Mouse (Mus musculus): ENCODE results near the gene Zzz3. TPM values are rescaled to one million over a fixed set of nuclear protein-coding genes. Genes with fewer than 3 reads are reported as not detected.
A peak's percentile ranks its signal among the peaks of the same experiment; 100 is the strongest.
"Not testable (repeated sequence)": the region's sequence is repeated elsewhere in the genome, so short reads cannot be mapped to it uniquely, and the experiment has no call there.

Gene Zzz3
- total RNA-seq, 4 experiments from 2014 or later = 45.9 to 51.5 (median 47.7) TPM

DNA sequence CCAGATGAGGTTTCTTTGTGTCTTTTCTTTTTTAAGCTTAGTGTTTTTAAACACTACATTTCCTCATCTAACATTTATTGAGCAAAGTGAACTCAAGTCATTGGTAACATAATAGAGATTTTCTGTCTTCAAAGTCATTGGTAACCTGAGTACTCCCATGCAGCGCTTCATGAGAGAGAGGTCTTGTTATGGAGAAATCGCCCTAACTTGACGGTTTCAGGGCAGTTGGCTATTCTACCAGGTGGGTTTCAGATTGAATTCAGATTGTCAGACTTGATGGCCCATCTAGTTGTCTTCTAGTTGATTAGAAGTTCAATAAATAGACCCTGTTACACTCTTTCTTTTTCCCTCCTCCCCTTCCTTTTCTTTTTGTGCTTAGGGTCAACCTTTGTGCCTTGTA is 5.6 kb downstream of the Zzz3 start:
- DNase-seq (ENCODE audit: low spot score in 2 of 2) = no peak

- no peak for DNase-seq (ENCODE audit: low spot score in 2 of 2)
These were observed 6.8 kb downstream of the Zzz3 start for GRCm38 (mm10) chr3:152401964-152402670.

DNA sequence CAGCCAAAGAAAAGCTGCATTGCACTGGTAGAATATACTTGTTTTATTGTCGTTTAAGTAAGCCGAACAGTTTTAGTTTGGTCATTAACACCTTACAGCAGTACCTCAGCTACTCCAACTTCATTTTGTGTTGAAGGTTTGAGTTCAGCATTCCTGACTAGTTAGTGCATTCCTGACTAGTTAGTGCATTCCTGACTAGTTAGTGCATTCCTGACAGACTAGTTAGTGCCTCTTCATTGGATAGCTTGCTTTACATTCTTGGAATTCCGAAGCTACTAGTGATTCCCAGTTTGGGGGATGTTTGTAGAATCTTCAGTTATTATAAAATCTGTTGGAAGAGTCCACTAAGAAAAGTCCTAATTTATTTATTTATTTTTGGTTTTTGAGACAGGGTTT is 7.4 kb downstream of the Zzz3 start:
- DNase-seq (ENCODE audit: low spot score in 2 of 2) = no peak

GRCm38 (mm10) chr3:152403827-152404226 is 8.6 kb downstream of the Zzz3 start:
- no peak for DNase-seq (ENCODE audit: low spot score in 2 of 2)

- DNase-seq (ENCODE audit: low spot score in 2 of 2) = peak in 1 of 2 experiments; percentile 38
These were observed 10.1 kb downstream of the Zzz3 start for GRCm38 (mm10) chr3:152405420-152405819.

- DNase-seq (ENCODE audit: low spot score in 2 of 2) = no peak
These were observed 10.8 kb downstream of the Zzz3 start for GRCm38 (mm10) chr3:152405978-152406640.

DNA sequence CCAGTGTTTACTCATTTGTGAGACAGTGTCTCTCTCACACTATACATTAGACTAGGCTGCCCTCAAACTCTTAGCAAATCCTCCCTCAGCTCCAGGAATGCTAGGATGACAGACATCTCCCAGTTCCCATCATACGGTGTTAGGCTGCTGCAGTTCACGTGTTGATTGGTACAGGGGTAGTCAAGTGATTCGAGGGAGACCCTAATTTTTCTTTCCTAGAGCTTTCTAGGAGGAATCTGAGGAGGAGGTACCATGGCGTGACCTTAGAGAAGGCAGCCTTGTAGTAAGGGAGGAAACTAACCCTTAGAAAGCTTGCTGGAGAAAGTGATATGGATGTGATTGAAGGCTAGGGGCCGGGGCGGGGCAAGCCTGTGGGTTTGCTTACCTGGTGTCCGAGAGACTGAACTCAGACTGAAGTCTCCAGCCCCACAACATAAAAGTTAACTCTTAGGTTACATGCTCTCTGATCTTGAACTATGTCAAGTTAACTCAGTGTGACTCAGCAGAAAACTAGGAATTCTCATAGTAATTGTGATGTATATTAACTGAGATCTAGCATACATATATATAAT is 15.8 kb downstream of the Zzz3 start:
- no peak for DNase-seq (ENCODE audit: low spot score in 2 of 2)

- no peak for DNase-seq (ENCODE audit: low spot score in 2 of 2)
These were observed 17.1 kb downstream of the Zzz3 start for GRCm38 (mm10) chr3:152412362-152412761.

GRCm38 (mm10) chr3:152428925-152429324 is 33.7 kb downstream of the Zzz3 start:
- no peak for DNase-seq (ENCODE audit: low spot score in 2 of 2)

DNA sequence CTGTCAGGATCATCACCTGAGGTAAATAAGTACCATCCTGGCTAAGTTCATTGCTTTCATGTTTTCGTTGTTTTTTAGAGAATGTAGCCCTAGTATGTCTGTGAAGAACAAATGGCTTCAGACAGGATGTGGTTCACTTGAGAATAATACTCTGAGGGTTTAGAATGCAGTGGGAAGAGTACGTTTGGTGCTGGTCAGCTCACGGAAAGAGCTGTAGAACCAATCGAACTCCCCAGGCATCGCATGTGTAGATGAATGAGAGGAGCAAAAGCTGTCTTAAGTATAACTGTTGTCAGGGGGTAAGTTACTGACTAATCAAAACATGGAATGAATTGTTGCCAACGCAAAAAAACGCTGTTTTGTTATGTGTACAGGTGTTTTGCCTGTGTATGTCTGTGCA is 37.4 kb downstream of the Zzz3 start:
- no peak for DNase-seq (ENCODE audit: low spot score in 2 of 2)

DNA sequence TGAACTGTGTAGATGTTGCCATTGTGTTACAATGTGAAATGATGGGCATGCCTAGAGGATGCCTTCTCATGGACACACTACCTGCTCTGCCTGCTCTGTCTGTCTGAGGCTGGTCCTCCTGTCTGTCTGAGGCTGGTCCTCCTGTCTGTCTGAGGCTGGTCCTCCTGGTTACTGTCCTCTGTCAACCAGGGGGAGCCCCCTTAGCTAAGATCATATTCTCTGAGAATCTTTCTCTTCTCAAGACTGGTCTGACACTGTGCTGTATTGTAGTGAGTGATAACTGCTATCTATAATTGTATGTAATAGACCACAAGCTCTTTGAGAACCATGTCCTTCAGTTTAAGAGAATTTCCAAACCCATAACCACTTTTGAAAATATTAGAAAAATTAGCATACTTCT is 40.3 kb downstream of the Zzz3 start:
- no peak for DNase-seq (ENCODE audit: low spot score in 2 of 2)

GRCm38 (mm10) chr3:152438068-152438467 is 42.8 kb downstream of the Zzz3 start:
- DNase-seq (ENCODE audit: low spot score in 2 of 2) = no peak

DNA sequence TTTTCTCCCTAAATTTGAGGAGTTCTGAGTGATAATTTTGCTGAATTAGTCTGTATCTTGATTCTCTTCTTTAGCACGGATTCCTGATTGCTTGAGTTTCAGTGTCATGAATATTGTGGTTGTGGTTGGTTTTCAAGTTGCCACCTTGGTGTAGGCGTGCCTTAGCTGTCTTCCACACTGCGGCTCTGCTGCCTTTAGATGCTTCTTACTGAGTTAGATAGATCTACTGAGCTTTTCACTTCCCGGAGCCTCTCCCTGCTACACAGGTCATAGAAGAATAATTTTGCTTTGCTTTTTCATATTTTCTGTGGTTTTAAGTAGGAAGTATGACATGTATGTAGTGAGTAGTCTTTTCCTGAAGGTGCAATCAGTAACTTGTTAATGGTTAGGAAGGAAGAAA is 47.5 kb downstream of the Zzz3 start:
- DNase-seq (ENCODE audit: low spot score in 2 of 2) = no peak

- no peak for DNase-seq (ENCODE audit: low spot score in 2 of 2)
These were observed 48.8 kb downstream of the Zzz3 start for GRCm38 (mm10) chr3:152444114-152444513.

DNA sequence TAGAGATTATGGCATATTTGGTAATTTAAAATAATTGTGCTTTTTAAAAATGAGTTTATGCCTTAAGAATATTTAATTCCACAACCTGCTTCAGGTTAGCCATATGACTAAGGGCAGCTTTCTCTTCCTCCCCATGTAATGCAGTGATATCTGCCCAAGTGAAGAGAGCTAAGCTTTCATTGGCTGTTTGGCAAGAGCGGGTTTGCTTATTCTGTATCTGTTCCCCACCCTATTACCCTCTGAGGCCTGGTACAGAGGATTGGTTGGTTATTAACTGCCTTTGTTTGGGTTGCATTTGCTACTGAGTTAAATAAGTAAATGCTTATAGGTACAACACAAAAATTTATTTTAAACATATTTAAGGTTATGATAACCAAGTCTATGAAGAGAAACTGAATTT is 51.7 kb downstream of the Zzz3 start:
- DNase-seq (ENCODE audit: low spot score in 2 of 2) = no peak

GRCm38 (mm10) chr3:152453163-152453562 is 57.9 kb downstream of the Zzz3 start:
- no peak for DNase-seq (ENCODE audit: low spot score in 2 of 2)

DNA sequence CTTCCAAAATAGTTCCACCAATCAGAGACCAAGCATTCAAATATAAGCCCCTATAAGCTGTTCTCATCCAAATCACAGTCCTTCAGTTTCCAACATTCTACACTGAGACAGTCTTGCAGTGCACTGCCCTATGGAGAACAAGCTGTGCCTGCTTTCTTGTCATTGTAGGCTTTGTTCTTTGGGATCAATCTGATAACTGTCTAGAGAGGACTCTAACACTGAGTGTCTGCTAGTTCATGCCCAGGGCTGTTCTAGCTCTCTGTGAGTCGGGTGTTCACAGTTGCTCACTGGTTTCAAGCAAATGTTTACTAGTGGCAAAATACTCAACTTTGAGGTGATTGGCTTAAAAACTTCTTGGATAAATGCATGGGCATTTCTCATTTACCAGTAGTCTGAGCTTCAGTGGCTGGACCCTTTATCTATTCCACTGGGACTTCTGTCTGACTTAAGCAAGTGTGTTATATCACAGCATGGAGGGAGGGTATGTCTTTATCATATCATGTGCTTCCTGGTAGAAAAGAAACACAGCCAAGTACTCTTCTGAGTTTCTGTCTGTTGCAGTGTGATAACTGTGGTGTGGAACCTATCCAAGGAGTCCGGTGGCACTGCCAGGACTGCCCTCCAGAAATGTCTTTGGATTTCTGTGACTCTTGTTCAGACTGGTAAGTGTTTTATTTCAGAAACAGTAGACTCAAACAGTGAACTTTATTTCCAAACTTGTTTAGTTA is 62.2 kb downstream of the Zzz3 start:
- no peak for DNase-seq (ENCODE audit: low spot score in 2 of 2)

DNA sequence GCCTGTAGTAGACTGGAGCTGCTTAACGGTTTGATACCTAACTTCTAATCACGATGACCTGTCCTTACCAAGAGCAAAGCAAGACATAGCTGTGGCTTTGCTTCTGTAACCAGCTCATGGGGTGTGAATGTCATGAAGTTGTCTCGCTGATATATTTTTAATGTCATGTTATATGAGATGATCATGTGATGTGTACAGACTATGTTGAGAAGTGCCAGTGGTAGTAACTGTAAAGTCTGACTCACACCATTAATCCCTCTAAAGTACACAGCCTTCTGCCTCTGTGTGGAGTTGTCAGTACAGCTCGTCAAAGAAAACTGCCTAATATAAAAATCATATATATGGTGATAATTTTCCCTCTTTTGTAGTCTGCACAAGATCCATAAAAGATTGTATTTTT is 63.6 kb downstream of the Zzz3 start:
- DNase-seq (ENCODE audit: low spot score in 2 of 2) = not testable (repeated sequence)

GRCm38 (mm10) chr3:152460802-152461201 is 65.5 kb downstream of the Zzz3 start:
- DNase-seq (ENCODE audit: low spot score in 2 of 2) = no peak

GRCm38 (mm10) chr3:152462038-152462547 is 66.8 kb downstream of the Zzz3 start:
- no peak for DNase-seq (ENCODE audit: low spot score in 2 of 2)

DNA sequence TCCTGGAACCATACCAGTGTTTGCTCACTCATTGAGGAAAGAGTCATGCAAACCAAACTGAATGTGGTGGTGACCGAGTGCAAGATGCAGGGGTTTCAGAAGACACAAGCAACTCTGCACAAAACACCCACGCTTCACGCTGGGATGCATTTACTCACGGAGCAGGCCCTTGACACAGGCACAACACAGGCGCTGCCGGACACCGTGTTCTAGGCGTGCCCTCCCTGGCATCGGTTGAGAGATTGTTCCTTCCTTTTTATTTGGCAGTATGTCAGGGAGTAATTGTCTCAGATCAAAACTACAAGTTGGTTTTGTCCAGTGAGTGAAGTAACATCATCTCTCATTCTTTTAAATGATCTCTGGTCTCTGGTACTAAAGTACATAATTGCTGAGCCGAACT is 67.6 kb downstream of the Zzz3 start:
- DNase-seq (ENCODE audit: low spot score in 2 of 2) = no peak

GRCm38 (mm10) chr3:152464462-152464861 is 69.2 kb downstream of the Zzz3 start:
- no peak for DNase-seq (ENCODE audit: low spot score in 2 of 2)
